Mouse (Mus musculus) lung, postnatal 0 days (tissue): Measurements from ENCODE around the gene Entpd2.

Experiments used
- CTCF ChIP-seq: IDR thresholded peaks from 2 replicates; pipeline ENCODE4 v1.5.1; 2016; ENCODE audit warnings: antibody characterized with exemption, mild to moderate bottlenecking
- EP300 ChIP-seq: IDR thresholded peaks from 2 replicates; pipeline ENCODE4 v1.6.1; 2016; ENCODE audit warnings: antibody characterized with exemption, mild to moderate bottlenecking, control low read depth

- TF ChIP-seq CTCF, result no peak
- no peak for TF ChIP-seq EP300
Measured at GRCm38 (mm10) chr2:25436286-25436820, 40.7 kb downstream of the Entpd2 start.
